Mouse (Mus musculus): ENCODE measurements around the gene Morc1. TPM values are rescaled to one million over a fixed set of nuclear protein-coding genes. Genes with fewer than 3 reads are reported as not detected.

Gene Morc1
- polyA plus RNA-seq, 1 experiment = 0.04 TPM

GRCm38 (mm10) chr16:48672664-48673063 lies 241.6 kb downstream of the Morc1 start:
- no peak for TF ChIP-seq POLR2A (IDR thresholded peaks at IDR 0.05; ENCODE audit: extremely low read depth, insufficient read depth, low read length)
- TF ChIP-seq CTCF (IDR thresholded peaks at IDR 0.05; ENCODE audit: extremely low read depth, insufficient read depth, low read length) = no peak

GRCm38 (mm10) chr16:48675607-48676006 lies 244.6 kb downstream of the Morc1 start:
- no peaks in the 10 kb centered on the region for H3K4me1 ChIP-seq (ENCODE audit: control insufficient read depth, insufficient read depth, low read length)
- no peak overlapping the region for H3K27ac ChIP-seq (ENCODE audit: insufficient read depth, low read length)
- no peak for TF ChIP-seq POLR2A (IDR thresholded peaks at IDR 0.05; ENCODE audit: extremely low read depth, insufficient read depth, low read length)
- TF ChIP-seq CTCF (IDR thresholded peaks at IDR 0.05; ENCODE audit: extremely low read depth, insufficient read depth, low read length) = peak; percentile 84
- H3K4me3 ChIP-seq (ENCODE audit: insufficient read depth, low read length) = no peak overlapping the region

More at GRCm38 (mm10) chr16:48672664-48673063, 241.6 kb downstream of the Morc1 start:
- no peak overlapping the region for H3K4me3 ChIP-seq (ENCODE audit: insufficient read depth, low read length)
- H3K4me1 ChIP-seq (ENCODE audit: control insufficient read depth, insufficient read depth, low read length) = no peaks in the 10 kb centered on the region
- H3K27ac ChIP-seq (ENCODE audit: insufficient read depth, low read length) = no peak overlapping the region

- Histone ChIP-seq H3K4me3 (ENCODE audit: insufficient read depth, low read length) (no peak overlapping the region), H3K27ac (ENCODE audit: insufficient read depth, low read length) (no peak overlapping the region), H3K4me1 (ENCODE audit: control insufficient read depth, insufficient read depth, low read length) (no peaks in the 10 kb centered on the region)
- TF ChIP-seq POLR2A (IDR thresholded peaks at IDR 0.05; ENCODE audit: extremely low read depth, insufficient read depth, low read length) = no peak
- TF ChIP-seq CTCF (IDR thresholded peaks at IDR 0.05; ENCODE audit: extremely low read depth, insufficient read depth, low read length) = no peak
These were observed 245.2 kb downstream of the Morc1 start for GRCm38 (mm10) chr16:48676205-48676604.

- no peak overlapping the region for H3K4me3 ChIP-seq (ENCODE audit: insufficient read depth, low read length)
- no peak overlapping the region for H3K27ac ChIP-seq (ENCODE audit: insufficient read depth, low read length)
- no peak for TF ChIP-seq CTCF (IDR thresholded peaks at IDR 0.05; ENCODE audit: extremely low read depth, insufficient read depth, low read length)
- H3K4me1 ChIP-seq (ENCODE audit: control insufficient read depth, insufficient read depth, low read length) = no peaks in the 10 kb centered on the region
These were observed 246.3 kb downstream of the Morc1 start for GRCm38 (mm10) chr16:48677381-48677780.

- no peak for TF ChIP-seq POLR2A (IDR thresholded peaks at IDR 0.05; ENCODE audit: extremely low read depth, insufficient read depth, low read length)
- no peak for TF ChIP-seq CTCF (IDR thresholded peaks at IDR 0.05; ENCODE audit: extremely low read depth, insufficient read depth, low read length)
- H3K27ac ChIP-seq (ENCODE audit: insufficient read depth, low read length) = no peak overlapping the region
- no peak overlapping the region for H3K4me3 ChIP-seq (ENCODE audit: insufficient read depth, low read length)
- no peaks in the 10 kb centered on the region for H3K4me1 ChIP-seq (ENCODE audit: control insufficient read depth, insufficient read depth, low read length)
These were observed 247.0 kb downstream of the Morc1 start for GRCm38 (mm10) chr16:48678029-48678428.

Other genes starting within 250 kb of the Morc1 start
- gene Dppa4, start 147.5 kb upstream of the Morc1 start, polyA plus RNA-seq (2012; rRNA removed) = not detected in 2 replicates
- not detected in 2 replicates for gene Dppa2, start 127.3 kb upstream of the Morc1 start, polyA plus RNA-seq (2012; rRNA removed)
- gene Gm5485, start 18.8 kb upstream of the Morc1 start, polyA plus RNA-seq (2012; rRNA removed) = not detected in 2 replicates